Mouse (Mus musculus) ovary, adult 2 months (tissue): ENCODE measurements around the gene Olfr1009. TPM values are rescaled to one million over a fixed set of nuclear protein-coding genes. Genes with fewer than 3 reads are reported as not detected.

Experiments
- polyA plus RNA-seq: library from polyadenylated mRNA; depleted of rRNA; stranded (reverse); fragments of >200 nt; gene quantifications from 2 replicates; pipeline ENCODE4 v1.2.3, GENCODE M21; 2012; rRNA removed

Olfr1009 gene
- polyA plus RNA-seq, result not detected in 2 replicates

DNA sequence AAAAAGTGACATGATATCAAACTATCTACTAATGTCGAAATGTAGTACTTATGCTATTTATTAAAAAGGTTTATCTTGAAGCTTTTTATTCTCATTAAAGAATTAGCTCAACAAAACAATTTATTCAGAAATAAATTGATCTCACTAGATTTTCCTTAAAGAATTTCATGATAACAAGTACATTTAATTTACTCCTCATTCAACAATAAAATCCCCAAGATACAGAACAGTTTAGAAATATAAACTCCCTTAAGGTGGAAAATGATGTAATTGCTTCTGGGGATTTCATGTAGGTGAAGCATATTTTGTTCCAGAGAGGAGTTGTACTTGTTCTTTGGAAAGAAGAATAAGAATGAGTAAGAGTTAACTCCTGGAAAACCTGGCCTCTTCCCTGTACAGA lies at the start of gene Olfr1009:
TSS of gene Olfr1009 (plus strand) at position 301 of the 400 bp plus-strand sequence.

GRCm38 (mm10) chr2:85678667-85679066 lies 36.6 kb upstream of the Olfr1009 start, which contains the start of gene Olfr1006:
Olfr1006 (minus strand) TSS chr2:85678767.

DNA sequence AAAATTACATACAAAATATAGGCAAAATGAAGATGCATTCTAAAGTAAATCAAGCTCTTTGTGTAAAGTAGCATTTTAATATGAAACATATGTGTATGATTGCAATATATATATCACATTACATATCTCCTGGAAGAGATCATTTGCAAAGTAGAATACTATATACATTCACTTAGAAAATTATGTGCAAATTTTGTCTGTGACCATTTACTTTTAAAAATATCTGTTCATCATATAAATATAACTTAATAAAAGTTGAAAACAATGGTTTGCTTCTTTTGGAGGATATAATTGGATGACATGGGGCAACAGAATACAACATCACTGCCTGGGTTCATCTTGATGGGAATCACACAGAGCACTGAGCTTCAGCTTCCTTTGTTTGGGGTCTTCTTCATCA lies 26.1 kb upstream of the Olfr1009 start, which contains the start of gene Olfr1008:
TSS of gene Olfr1008 (plus strand) at position 301 of the 400 bp plus-strand sequence.

DNA sequence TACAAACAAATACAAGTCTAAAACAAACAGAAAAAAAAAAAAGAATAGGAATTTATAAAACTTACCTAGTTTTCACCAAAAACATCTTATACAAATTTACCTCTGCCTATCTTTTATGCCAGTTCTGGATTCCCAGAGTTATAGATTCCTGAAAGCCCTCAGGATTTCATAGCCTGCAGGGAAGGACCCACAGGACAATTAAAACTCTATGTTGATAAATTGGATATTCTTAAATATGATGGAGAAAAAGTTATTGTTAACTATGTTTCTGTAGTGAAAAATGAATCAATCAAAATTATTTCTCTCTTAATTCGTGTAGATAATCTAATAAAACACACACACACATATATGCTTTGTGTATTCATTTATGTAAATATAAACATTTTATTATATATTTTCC lies 47.4 kb downstream of the Olfr1009 start, which contains the start of gene Olfr1012:
TSS of gene Olfr1012 (minus strand) at position 101 of the 400 bp plus-strand sequence.

DNA sequence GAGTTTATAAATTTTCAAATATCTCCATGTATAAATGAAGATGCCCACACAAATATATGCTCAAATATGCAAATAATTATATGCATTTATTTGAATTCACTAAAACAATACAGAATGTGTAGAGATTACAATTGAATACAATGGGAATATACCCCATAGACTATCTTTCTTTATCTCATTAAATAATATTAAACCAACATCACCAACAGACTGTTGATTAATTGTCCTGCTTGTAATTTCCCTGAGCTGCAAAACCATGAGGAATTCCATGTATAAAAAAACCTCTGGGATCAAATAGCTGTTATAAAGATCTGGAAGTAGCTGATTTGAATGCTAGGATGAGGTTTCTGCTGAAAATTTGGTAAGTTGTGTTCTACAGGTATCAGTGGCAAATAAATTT lies 51.6 kb downstream of the Olfr1009 start, which contains the start of gene Olfr1013:
TSS of gene Olfr1013 (plus strand) at position 301 of the 400 bp plus-strand sequence.

DNA sequence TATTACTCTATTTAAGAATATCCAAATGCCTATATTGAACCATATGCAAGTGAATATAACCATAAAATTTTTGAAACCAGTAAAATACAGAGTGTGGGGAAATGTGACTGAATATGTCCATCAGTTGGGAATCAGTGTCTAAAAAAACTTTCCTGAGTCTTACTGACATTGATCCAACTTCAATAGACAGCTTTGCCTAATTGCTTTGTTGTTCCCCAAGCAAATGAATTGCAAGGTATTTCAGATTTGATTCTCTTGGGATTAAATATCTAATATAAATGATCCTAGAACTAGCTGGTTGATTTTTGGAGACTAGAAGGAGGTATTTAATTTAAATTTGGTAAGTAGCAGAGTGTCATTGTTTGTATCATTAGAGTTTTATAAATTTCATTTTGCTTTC lies 57.2 kb downstream of the Olfr1009 start, which contains the start of gene Olfr1014:
TSS of gene Olfr1014 (plus strand) at position 301 of the 400 bp plus-strand sequence.

Other genes starting within 250 kb of the Olfr1009 start
- gene 4833423E24Rik, start 196.4 kb upstream of the Olfr1009 start, polyA plus RNA-seq, result 6.7 and 7.1 TPM in 2 replicates
- not detected in 2 replicates for gene Olfr996, start 136.2 kb upstream of the Olfr1009 start, polyA plus RNA-seq
- gene Olfr998, start 126.5 kb upstream of the Olfr1009 start, polyA plus RNA-seq, result not detected in 2 replicates
- not detected in 2 replicates for gene Olfr1000, start 103.5 kb upstream of the Olfr1009 start, polyA plus RNA-seq
- gene Olfr1002, start 64.7 kb upstream of the Olfr1009 start, polyA plus RNA-seq, result not detected in 2 replicates
- not detected in 2 replicates for gene Olfr154, start 51.0 kb upstream of the Olfr1009 start, polyA plus RNA-seq
- gene Olfr1006, start 36.7 kb upstream of the Olfr1009 start, polyA plus RNA-seq, result not detected in 2 replicates
- not detected in 2 replicates for gene Olfr1008, start 26.0 kb upstream of the Olfr1009 start, polyA plus RNA-seq
- gene Olfr1012, start 47.3 kb downstream of the Olfr1009 start, polyA plus RNA-seq, result not detected in 2 replicates
- not detected in 2 replicates for gene Olfr1013, start 51.7 kb downstream of the Olfr1009 start, polyA plus RNA-seq
- gene Olfr1014, start 57.3 kb downstream of the Olfr1009 start, polyA plus RNA-seq, result not detected in 2 replicates
- not detected in 2 replicates for gene Olfr1015, start 66.6 kb downstream of the Olfr1009 start, polyA plus RNA-seq
- not detected in 2 replicates for gene Olfr1016, start 87.1 kb downstream of the Olfr1009 start, polyA plus RNA-seq
- gene Olfr1018, start 103.1 kb downstream of the Olfr1009 start, polyA plus RNA-seq, result not detected in 2 replicates
- not detected in 2 replicates for gene Olfr1019, start 130.1 kb downstream of the Olfr1009 start, polyA plus RNA-seq
- gene Olfr1020, start 131.6 kb downstream of the Olfr1009 start, polyA plus RNA-seq, result not detected in 2 replicates
- gene Olfr1022, start 153.2 kb downstream of the Olfr1009 start, polyA plus RNA-seq, result not detected in 2 replicates
- not detected in 2 replicates for gene Olfr1023, start 170.2 kb downstream of the Olfr1009 start, polyA plus RNA-seq
- gene Olfr1024, start 189.6 kb downstream of the Olfr1009 start, polyA plus RNA-seq, result not detected in 2 replicates
- not detected in 2 replicates for gene Olfr1025-ps1, start 199.8 kb downstream of the Olfr1009 start, polyA plus RNA-seq
- gene Olfr1026, start 206.1 kb downstream of the Olfr1009 start, polyA plus RNA-seq, result not detected in 2 replicates
- gene Olfr1028, start 235.0 kb downstream of the Olfr1009 start, polyA plus RNA-seq, result not detected in 2 replicates